Mouse (Mus musculus) stomach, postnatal 0 days (tissue): ENCODE measurements at regions not wholly inside any gene's neighbourhood (a gene's known extent, or its start where the extent isn't known, plus 50 kb on each side); places are given as distances from the start of the nearest gene placed in this dataset.

Experiments
- CTCF ChIP-seq: IDR thresholded peaks from 2 replicates; pipeline ENCODE4 v1.5.1; 2016; ENCODE audit warnings: antibody characterized with exemption, low read depth, mild to moderate bottlenecking, moderate library complexity
- EP300 ChIP-seq: optimal IDR thresholded peaks from 2 replicates; pipeline ENCODE3; 2016; ENCODE audit warnings: antibody characterized with exemption

DNA sequence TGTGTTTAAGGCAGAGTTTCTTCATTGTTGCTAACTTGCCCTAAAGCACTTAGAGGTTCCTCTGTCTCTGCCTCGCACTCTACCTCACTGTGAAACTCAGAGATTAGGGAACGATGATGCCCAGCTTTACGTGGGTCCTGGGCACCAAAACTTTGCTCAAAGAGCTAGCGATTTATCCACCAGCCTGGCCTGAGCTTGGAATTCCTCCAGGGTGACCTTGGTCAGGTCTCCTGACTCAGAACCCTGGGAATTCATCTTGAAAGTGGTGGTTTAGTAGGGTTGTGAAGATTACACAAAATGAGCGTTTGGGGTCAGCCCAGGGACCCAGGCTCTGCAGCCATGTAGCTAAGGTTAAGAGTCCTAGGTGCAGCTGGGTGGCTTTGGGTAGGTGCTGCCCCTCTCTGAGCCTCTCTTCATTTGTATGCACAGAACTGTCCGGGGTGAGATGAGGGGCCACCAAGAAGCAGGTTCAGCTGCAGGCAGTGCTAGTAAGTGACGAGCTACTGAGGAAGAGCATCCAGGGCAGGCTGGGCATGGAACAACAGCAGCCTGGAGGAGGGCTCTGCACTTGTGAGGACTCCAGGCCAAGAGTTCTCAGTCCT is 62.4 kb upstream of the Trp53i11 start:
- TF ChIP-seq CTCF (no peak), EP300 (no peak)
